Mouse (Mus musculus): ENCODE results near the gene Nisch. TPM values are rescaled to one million over a fixed set of nuclear protein-coding genes. Genes with fewer than 3 reads are reported as not detected.
A peak's percentile ranks its signal among the peaks of the same experiment; 100 is the strongest.

The Nisch gene
- polyA plus RNA-seq, 1 experiment from 2014 or later, result 245 TPM

GRCm38 (mm10) chr14:31230442-31230841 lies 13.7 kb upstream of the Nisch start:
- ATAC-seq (replicated peaks; ENCODE audit: low FRiP score) (no peak), DNase-seq (ENCODE audit: low spot score) (no peak)
- Histone ChIP-seq H3K27me3 (replicated peaks; ENCODE audit: control insufficient read depth, insufficient read depth, low read length) (no peaks in the 10 kb centered on the region; the same call in 1 of the 2 replicates), H3K9ac (ENCODE audit: low read depth, low read length) (no peak overlapping the region), H3K9me3 (ENCODE audit: control insufficient read depth, low read length) (no peaks in the 10 kb centered on the region), H3K27ac (ENCODE audit: low read depth, low read length) (no peak overlapping the region), H3K4me3 (ENCODE audit: low read depth, low read length) (no peak overlapping the region), H3K4me1 (replicated peaks; ENCODE audit: control insufficient read depth, insufficient read depth, low read length) (peaks cover 9% of the 10 kb centered on the region; the same call in 1 of the 2 replicates), H3K4me2 (no peak overlapping the region), H3K36me3 (ENCODE audit: control insufficient read depth, insufficient read depth, low read length) (no peaks in the 10 kb centered on the region)
- WGBS, result 70% methylated on average over 8 of the region's 8 CpGs

- H3K9ac ChIP-seq (ENCODE audit: low read depth, low read length), result no peak overlapping the region
- no peak overlapping the region for H3K4me3 ChIP-seq (ENCODE audit: low read depth, low read length)
- no peak overlapping the region for H3K27ac ChIP-seq (ENCODE audit: low read depth, low read length)
- no peaks in the 10 kb centered on the region for H3K9me3 ChIP-seq (ENCODE audit: control insufficient read depth, low read length)
- peaks cover 9% of the 10 kb centered on the region; the same call in 1 of the 2 replicates for H3K4me1 ChIP-seq (replicated peaks; ENCODE audit: control insufficient read depth, insufficient read depth, low read length)
- no peak overlapping the region for H3K4me2 ChIP-seq
- 48% methylated on average over 6 of the region's 6 CpGs for WGBS
- no peaks in the 10 kb centered on the region for H3K36me3 ChIP-seq (ENCODE audit: control insufficient read depth, insufficient read depth, low read length)
- ATAC-seq (replicated peaks; ENCODE audit: low FRiP score) (no peak), DNase-seq (ENCODE audit: low spot score) (no peak)
- H3K27me3 ChIP-seq (replicated peaks; ENCODE audit: control insufficient read depth, insufficient read depth, low read length), result no peaks in the 10 kb centered on the region; the same call in 1 of the 2 replicates
These were observed 11.5 kb upstream of the Nisch start for GRCm38 (mm10) chr14:31228234-31228633.

GRCm38 (mm10) chr14:31226978-31227377 lies 10.2 kb upstream of the Nisch start:
- no peak overlapping the region for H3K9ac ChIP-seq (ENCODE audit: low read depth, low read length)
- no peak overlapping the region for H3K27ac ChIP-seq (ENCODE audit: low read depth, low read length)
- no peaks in the 10 kb centered on the region for H3K9me3 ChIP-seq (ENCODE audit: control insufficient read depth, low read length)
- no peak overlapping the region for H3K4me3 ChIP-seq (ENCODE audit: low read depth, low read length)
- H3K4me2 ChIP-seq, result no peak overlapping the region
- WGBS, result 61% methylated on average over 4 of the region's 4 CpGs
- H3K4me1 ChIP-seq (replicated peaks; ENCODE audit: control insufficient read depth, insufficient read depth, low read length), result peaks cover 6% of the 10 kb centered on the region; the same call in 1 of the 2 replicates
- ATAC-seq (replicated peaks; ENCODE audit: low FRiP score), result no peak
- H3K27me3 ChIP-seq (replicated peaks; ENCODE audit: control insufficient read depth, insufficient read depth, low read length), result no peaks in the 10 kb centered on the region; the same call in 1 of the 2 replicates
- DNase-seq (ENCODE audit: low spot score), result no peak
- no peaks in the 10 kb centered on the region for H3K36me3 ChIP-seq (ENCODE audit: control insufficient read depth, insufficient read depth, low read length)

DNA sequence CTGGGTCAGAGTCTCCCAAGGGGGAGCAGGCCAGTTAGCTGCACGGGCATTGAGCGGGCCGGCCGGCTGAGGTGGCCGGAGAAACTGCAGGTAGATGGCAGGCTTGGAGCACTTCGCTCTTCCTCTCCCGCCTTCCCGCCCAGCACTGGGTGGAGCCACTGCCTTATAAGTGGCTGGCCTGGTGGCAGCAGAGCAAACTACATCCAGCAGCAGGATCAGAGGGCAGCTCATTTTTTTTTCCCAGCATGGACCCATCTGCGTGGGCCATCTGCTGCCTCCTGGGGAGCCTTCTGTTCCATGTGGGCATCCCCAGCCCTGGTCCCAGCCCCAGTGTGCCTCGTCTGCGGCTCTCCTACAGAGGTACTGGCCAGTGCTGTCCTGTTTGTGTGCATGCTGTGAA lies 920 bp upstream of the Nisch start, which contains the start of gene Sema3g:
Gene Sema3g (plus strand): TSS at position 195 of the 400 bp plus-strand sequence.
- DNase-seq (ENCODE audit: low spot score), result peak; percentile 62

GRCm38 (mm10) chr14:31215157-31216002 lies 1.4 kb downstream of the Nisch start:
- 27% methylated on average over 15 of the region's 15 CpGs for WGBS
- 0 out of 2 replicates have a peak, but pooled peaks have one; percentile 47 for ATAC-seq (replicated peaks; ENCODE audit: low FRiP score)

More for the DNA sequence above, 920 bp upstream of the Nisch start, which contains the start of gene Sema3g:
- no peak within 1 kb of the TSS for H3K4me3 ChIP-seq (ENCODE audit: low read depth, low read length)
- no peak within 1 kb of the TSS; the same call in none of the 2 replicates for H3K9ac ChIP-seq (ENCODE audit: low read depth, low read length)
- H3K4me2 ChIP-seq, result peak within 1 kb of the TSS; percentile 29; the same call in 1 of the 2 replicates
- H3K4me1 ChIP-seq (replicated peaks; ENCODE audit: control insufficient read depth, insufficient read depth, low read length), result peaks cover 4% of the 10 kb centered on the region; the same call in 1 of the 2 replicates
- no peaks in the 10 kb centered on the region for H3K27me3 ChIP-seq (replicated peaks; ENCODE audit: control insufficient read depth, insufficient read depth, low read length)
- H3K36me3 ChIP-seq (ENCODE audit: control insufficient read depth, insufficient read depth, low read length), result no peaks in the 10 kb centered on the region
- WGBS, result 9% methylated on average over 11 of the region's 11 CpGs
- ATAC-seq (replicated peaks; ENCODE audit: low FRiP score), result peak; percentile 58; the same call in 1 of the 2 replicates
- no peak within 1 kb of the TSS for H3K27ac ChIP-seq (ENCODE audit: low read depth, low read length)
- H3K9me3 ChIP-seq (ENCODE audit: control insufficient read depth, low read length), result no peaks in the 10 kb centered on the region

GRCm38 (mm10) chr14:31214684-31215083 lies 2.1 kb downstream of the Nisch start:
- Histone ChIP-seq H3K4me3 (ENCODE audit: low read depth, low read length) (no peak overlapping the region), H3K4me1 (replicated peaks; ENCODE audit: control insufficient read depth, insufficient read depth, low read length) (peaks cover 4% of the 10 kb centered on the region; the same call in 1 of the 2 replicates), H3K27ac (ENCODE audit: low read depth, low read length) (no peak overlapping the region), H3K27me3 (replicated peaks; ENCODE audit: control insufficient read depth, insufficient read depth, low read length) (no peaks in the 10 kb centered on the region), H3K9me3 (ENCODE audit: control insufficient read depth, low read length) (no peaks in the 10 kb centered on the region), H3K36me3 (ENCODE audit: control insufficient read depth, insufficient read depth, low read length) (no peaks in the 10 kb centered on the region), H3K9ac (ENCODE audit: low read depth, low read length) (no peak overlapping the region), H3K4me2 (no peak overlapping the region)
- 71% methylated on average over 3 of the region's 3 CpGs for WGBS
- DNase-seq (ENCODE audit: low spot score), result no peak
- no peak for ATAC-seq (replicated peaks; ENCODE audit: low FRiP score)

More at GRCm38 (mm10) chr14:31215157-31216002, 1.4 kb downstream of the Nisch start:
- no peak overlapping the region for H3K4me2 ChIP-seq
- peak; percentile 54 for DNase-seq (ENCODE audit: low spot score)
- no peaks in the 10 kb centered on the region for H3K36me3 ChIP-seq (ENCODE audit: control insufficient read depth, insufficient read depth, low read length)
- H3K9me3 ChIP-seq (ENCODE audit: control insufficient read depth, low read length), result no peaks in the 10 kb centered on the region
- H3K9ac ChIP-seq (ENCODE audit: low read depth, low read length), result 0 out of 2 replicates have a peak overlapping the region, but pooled peaks have one; percentile 17
- H3K27ac ChIP-seq (ENCODE audit: low read depth, low read length), result no peak overlapping the region
- H3K27me3 ChIP-seq (replicated peaks; ENCODE audit: control insufficient read depth, insufficient read depth, low read length), result no peaks in the 10 kb centered on the region
- no peak overlapping the region for H3K4me3 ChIP-seq (ENCODE audit: low read depth, low read length)
- peaks cover 4% of the 10 kb centered on the region; the same call in 1 of the 2 replicates for H3K4me1 ChIP-seq (replicated peaks; ENCODE audit: control insufficient read depth, insufficient read depth, low read length)

DNA sequence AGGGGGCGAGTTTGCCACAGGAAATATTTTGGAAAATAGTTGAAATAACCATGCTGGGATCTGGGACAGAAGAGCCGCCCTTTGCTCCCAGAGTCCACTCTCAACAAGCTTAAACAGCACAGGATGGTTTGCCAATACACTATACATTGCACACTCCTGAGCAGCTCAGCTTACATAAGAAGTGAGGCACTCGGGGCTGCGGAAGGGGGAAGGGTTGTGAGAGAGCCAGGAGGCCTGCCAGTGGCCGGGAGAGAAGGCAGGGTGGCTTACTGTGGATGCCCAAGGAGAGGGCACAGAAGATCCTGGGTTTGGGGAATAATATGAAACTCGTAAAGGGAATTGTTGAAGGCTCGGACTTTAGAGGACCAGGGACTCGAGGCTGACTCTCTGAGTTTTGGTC lies 2.9 kb downstream of the Nisch start:
- no peak for ATAC-seq (replicated peaks; ENCODE audit: low FRiP score)
- H3K36me3 ChIP-seq (ENCODE audit: control insufficient read depth, insufficient read depth, low read length), result no peaks in the 10 kb centered on the region
- no peak overlapping the region for H3K4me3 ChIP-seq (ENCODE audit: low read depth, low read length)
- H3K27me3 ChIP-seq (replicated peaks; ENCODE audit: control insufficient read depth, insufficient read depth, low read length), result no peaks in the 10 kb centered on the region
- DNase-seq (ENCODE audit: low spot score), result no peak
- no peak overlapping the region for H3K9ac ChIP-seq (ENCODE audit: low read depth, low read length)
- H3K27ac ChIP-seq (ENCODE audit: low read depth, low read length), result no peak overlapping the region
- WGBS, result 68% methylated on average over 8 of the region's 8 CpGs
- H3K4me2 ChIP-seq, result no peak overlapping the region
- peaks cover 4% of the 10 kb centered on the region; the same call in 1 of the 2 replicates for H3K4me1 ChIP-seq (replicated peaks; ENCODE audit: control insufficient read depth, insufficient read depth, low read length)
- H3K9me3 ChIP-seq (ENCODE audit: control insufficient read depth, low read length), result no peaks in the 10 kb centered on the region

DNA sequence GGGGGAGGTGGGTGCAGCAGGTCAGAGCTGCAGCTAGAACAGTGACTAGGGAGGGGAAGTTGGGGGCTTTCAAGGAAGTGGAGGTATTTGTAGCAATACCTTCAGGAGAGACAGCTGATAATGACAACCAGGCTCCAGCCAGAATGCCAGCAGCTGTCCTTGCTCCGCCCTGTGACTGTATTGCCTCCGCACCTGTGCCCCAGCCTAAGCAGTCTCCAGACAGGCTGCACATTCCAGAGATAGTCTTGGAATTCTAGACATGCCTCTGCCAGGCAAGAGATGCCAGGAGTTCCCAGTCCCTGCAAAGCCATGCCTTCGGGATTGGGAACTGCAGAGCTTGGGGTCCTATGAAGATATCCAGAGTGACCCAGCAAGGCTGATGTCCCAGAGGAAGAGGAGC lies 4.2 kb downstream of the Nisch start:
- H3K4me2 ChIP-seq, result no peak overlapping the region
- no peaks in the 10 kb centered on the region for H3K27me3 ChIP-seq (replicated peaks; ENCODE audit: control insufficient read depth, insufficient read depth, low read length)
- no peak overlapping the region for H3K4me3 ChIP-seq (ENCODE audit: low read depth, low read length)
- no peak overlapping the region for H3K27ac ChIP-seq (ENCODE audit: low read depth, low read length)
- DNase-seq (ENCODE audit: low spot score) (no peak), ATAC-seq (replicated peaks; ENCODE audit: low FRiP score) (no peak)
- whole genome bisulfite sequencing, result 71% methylated on average over 3 of the region's 3 CpGs
- no peaks in the 10 kb centered on the region for H3K9me3 ChIP-seq (ENCODE audit: control insufficient read depth, low read length)
- H3K4me1 ChIP-seq (replicated peaks; ENCODE audit: control insufficient read depth, insufficient read depth, low read length), result peaks cover 7% of the 10 kb centered on the region
- no peaks in the 10 kb centered on the region for H3K36me3 ChIP-seq (ENCODE audit: control insufficient read depth, insufficient read depth, low read length)
- no peak overlapping the region for H3K9ac ChIP-seq (ENCODE audit: low read depth, low read length)
